Mouse (Mus musculus): Measurements from ENCODE around the gene Oard1.
A peak's percentile ranks its signal among the peaks of the same experiment; 100 is the strongest.

GRCm38 (mm10) chr17:48416425-48417195 is 6.8 kb downstream of the Oard1 start:
- TF ChIP-seq POLR2A (IDR thresholded peaks at IDR 0.05; ENCODE audit: low read depth, low read length) (no peak), CTCF (conservative IDR thresholded peaks at IDR 0.05 in 1 of 2, IDR thresholded peaks at IDR 0.05 in 1 of 2; ENCODE audit: low read depth in 2 of 2, low read length in 2 of 2) (peak; percentile 45 to 77; a peak in 3 of 4 replicates), NELFE (IDR thresholded peaks at IDR 0.05; ENCODE audit: low read depth, low read length) (no peak), ZKSCAN1 (IDR thresholded peaks at IDR 0.05; ENCODE audit: borderline replicate concordance, low read depth, low read length) (no peak), NRF1 (IDR thresholded peaks at IDR 0.05; ENCODE audit: low read depth, low read length) (no peak), ZC3H11A (IDR thresholded peaks at IDR 0.05; ENCODE audit: low read depth, low read length) (no peak), HCFC1 (IDR thresholded peaks at IDR 0.05; ENCODE audit: low read depth, low read length) (no peak), ZNF384 (IDR thresholded peaks at IDR 0.05; ENCODE audit: low read depth, low read length) (peak; percentile 60), MAFK (IDR thresholded peaks at IDR 0.05; ENCODE audit: insufficient replicate concordance, low read length) (no peak)

All from CH12.LX (cell line).